Mouse (Mus musculus) layer of hippocampus, adult 2 months (tissue): ENCODE data around the gene Btrc. TPM values are rescaled to one million over a fixed set of nuclear protein-coding genes. Genes with fewer than 3 reads are reported as not detected.
"Not testable (repeated sequence)": the region's sequence is repeated elsewhere in the genome, so short reads cannot be mapped to it uniquely, and the experiment has no call there.

Experiments
- DNase-seq, 2 experiments: peaks; one replicate each; pipeline ENCODE4 v3.0.0; 2022; ENCODE audit warnings: low spot score in 2 of 2
- H3K27ac ChIP-seq: fragments of 200-600 bp; 2 replicates; pipeline ENCODE4 v1.8.1; 2022
- H3K4me3 ChIP-seq: fragments of 200-600 bp; 2 replicates; pipeline ENCODE4 v1.8.1; 2022; ENCODE audit warnings: mild to moderate bottlenecking
- CTCF ChIP-seq: fragments of 200-600 bp; conservative IDR thresholded peaks from 2 replicates; pipeline ENCODE4 v1.8.1; 2022; ENCODE audit warnings: antibody characterized with exemption, mild to moderate bottlenecking, moderate library complexity
- total RNA-seq, 2 experiments: library from RNA; stranded (reverse); gene quantifications; 2 replicates each; pipeline ENCODE4 v1.2.3; 2021

Btrc gene
- total RNA-seq, 2 experiments from 2014 or later: 92.9 to 93.9 TPM

- H3K4me3 ChIP-seq: no peak overlapping the region
- TF ChIP-seq CTCF: no peak
- no peak for DNase-seq
- peak overlapping the region; percentile 5; the same call in 1 of the 2 replicates for H3K27ac ChIP-seq
Measured at GRCm38 (mm10) chr19:45533617-45534016, 170.1 kb downstream of the Btrc start.

GRCm38 (mm10) chr19:45535214-45535735 is 171.7 kb downstream of the Btrc start:
- no peak for TF ChIP-seq CTCF

GRCm38 (mm10) chr19:45535929-45536328 is 172.4 kb downstream of the Btrc start:
- Histone ChIP-seq H3K4me3 (no peak overlapping the region), H3K27ac (no peak overlapping the region)
- TF ChIP-seq CTCF: no peak
- no peak for DNase-seq

More at GRCm38 (mm10) chr19:45535214-45535735, 171.7 kb downstream of the Btrc start:
- DNase-seq: no peak
- Histone ChIP-seq H3K4me3 (no peak overlapping the region), H3K27ac (no peak overlapping the region)

- Histone ChIP-seq H3K4me3 (no peak overlapping the region), H3K27ac (no peak overlapping the region)
- TF ChIP-seq CTCF: peak; percentile 76
- DNase-seq: no peak
Measured at GRCm38 (mm10) chr19:45537505-45537904, 174.0 kb downstream of the Btrc start.

- H3K27ac ChIP-seq: peak overlapping the region; percentile 51
- TF ChIP-seq CTCF: 0 out of 2 replicates have a peak, but pooled peaks have one; percentile 16
- peak overlapping the region; percentile 61; the same call in 1 of the 2 replicates for H3K4me3 ChIP-seq
- peak in 1 of 2 experiments; percentile 43 for DNase-seq
Measured at GRCm38 (mm10) chr19:45540657-45541408, 177.3 kb downstream of the Btrc start.

- peak overlapping the region; percentile 84 for H3K27ac ChIP-seq
Measured at GRCm38 (mm10) chr19:45541409-45542041, 178.0 kb downstream of the Btrc start.

GRCm38 (mm10) chr19:45542061-45542460 is 178.5 kb downstream of the Btrc start:
- H3K27ac ChIP-seq: peak overlapping the region; percentile 84
- TF ChIP-seq CTCF: no peak
- DNase-seq: no peak
- H3K4me3 ChIP-seq: peak overlapping the region; percentile 61

More at GRCm38 (mm10) chr19:45541409-45542041, 178.0 kb downstream of the Btrc start:
- peak in 1 of 2 experiments; percentile 48 for DNase-seq
- TF ChIP-seq CTCF: peak; percentile 38
- H3K4me3 ChIP-seq: peak overlapping the region; percentile 61

GRCm38 (mm10) chr19:45544152-45544924 is 180.8 kb downstream of the Btrc start:
- Histone ChIP-seq H3K4me3 (peak overlapping the region; percentile 60), H3K27ac (no peak overlapping the region)
- no peak for TF ChIP-seq CTCF
- no peak for DNase-seq

- DNase-seq: peak; percentile 67 to 80
- Histone ChIP-seq H3K4me3 (peak overlapping the region; percentile 60), H3K27ac (no peak overlapping the region)
- TF ChIP-seq CTCF: peak; percentile 99
Measured at GRCm38 (mm10) chr19:45544925-45545321, 181.4 kb downstream of the Btrc start.

- not testable (repeated sequence) for DNase-seq, H3K4me3 ChIP-seq, H3K27ac ChIP-seq
Measured at GRCm38 (mm10) chr19:45548196-45548595, 184.7 kb downstream of the Btrc start.

GRCm38 (mm10) chr19:45549128-45549915 is 185.8 kb downstream of the Btrc start:
- no peak for TF ChIP-seq CTCF
- no peak overlapping the region for H3K4me3 ChIP-seq
- H3K27ac ChIP-seq: no peak overlapping the region
- DNase-seq: no peak

GRCm38 (mm10) chr19:45549948-45550347 is 186.4 kb downstream of the Btrc start:
- no peak for DNase-seq
- no peak overlapping the region for H3K27ac ChIP-seq
- H3K4me3 ChIP-seq: no peak overlapping the region
- TF ChIP-seq CTCF: no peak
